Mouse (Mus musculus): ENCODE measurements at regions not wholly inside any gene's neighbourhood (a gene's known extent, or its start where the extent isn't known, plus 50 kb on each side); places are given as distances from the start of the nearest gene placed in this dataset.
A peak's percentile ranks its signal among the peaks of the same experiment; 100 is the strongest.

DNA sequence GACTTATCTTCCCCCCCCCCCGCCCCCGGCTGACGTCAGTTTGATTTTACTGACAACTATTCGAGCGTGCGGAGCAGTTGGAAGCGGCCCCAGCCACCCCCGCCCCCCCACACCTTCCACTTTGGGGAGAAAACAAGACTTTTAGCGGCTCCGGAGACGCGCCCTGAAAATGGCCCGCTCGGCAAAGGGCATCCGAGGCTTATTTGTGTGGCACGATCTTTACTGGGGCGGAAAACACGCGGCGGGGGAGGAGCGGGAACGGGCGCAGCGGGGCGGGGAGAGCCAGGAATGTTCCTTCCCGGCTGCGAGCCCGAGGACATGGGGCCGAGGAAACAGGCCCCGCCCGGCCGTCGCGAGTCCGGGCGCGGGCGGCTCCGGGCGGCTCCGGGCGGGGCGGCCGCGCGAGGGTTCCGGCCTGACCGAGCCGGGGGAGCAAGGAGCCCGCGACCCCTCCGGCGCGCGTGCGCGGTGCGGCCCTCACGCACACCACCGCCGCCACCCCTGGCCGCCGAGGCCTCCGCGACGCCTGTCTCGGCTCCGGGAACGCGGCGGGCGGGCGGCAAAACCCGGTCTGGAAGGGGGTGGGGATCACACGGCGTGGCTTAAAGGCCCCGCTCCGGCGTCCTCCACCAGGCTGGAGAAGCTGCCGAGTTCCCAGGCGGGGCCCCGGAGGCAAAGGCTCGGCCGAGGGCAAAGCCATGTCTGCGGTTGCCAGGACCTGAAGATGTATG, 86.1 kb upstream of the Arid1b start:
- under 1% methylated on average over 79 of the region's 85 CpGs for WGBS
- peak; percentile 97 for ATAC-seq
- Histone ChIP-seq H3K9ac (ENCODE audit: low read depth, low read length) (peak overlapping the region; percentile 87), H3K9me3 (ENCODE audit: control insufficient read depth, low read length) (no peaks in the 10 kb centered on the region), H3K27ac (ENCODE audit: low read length) (peak overlapping the region; percentile 98), H3K4me2 (ENCODE audit: low read depth, low read length) (peak overlapping the region; percentile 81), H3K36me3 (ENCODE audit: control insufficient read depth, insufficient read depth, low read length) (no peaks in the 10 kb centered on the region), H3K4me1 (ENCODE audit: control insufficient read depth, insufficient read depth, low read length) (0 out of 2 replicates have a peak, but pooled peaks cover 3% of the 10 kb centered on the region), H3K27me3 (replicated peaks; ENCODE audit: control insufficient read depth, insufficient read depth, low read length) (no peaks in the 10 kb centered on the region), H3K4me3 (ENCODE audit: low read length) (peak overlapping the region; percentile 63)

DNA sequence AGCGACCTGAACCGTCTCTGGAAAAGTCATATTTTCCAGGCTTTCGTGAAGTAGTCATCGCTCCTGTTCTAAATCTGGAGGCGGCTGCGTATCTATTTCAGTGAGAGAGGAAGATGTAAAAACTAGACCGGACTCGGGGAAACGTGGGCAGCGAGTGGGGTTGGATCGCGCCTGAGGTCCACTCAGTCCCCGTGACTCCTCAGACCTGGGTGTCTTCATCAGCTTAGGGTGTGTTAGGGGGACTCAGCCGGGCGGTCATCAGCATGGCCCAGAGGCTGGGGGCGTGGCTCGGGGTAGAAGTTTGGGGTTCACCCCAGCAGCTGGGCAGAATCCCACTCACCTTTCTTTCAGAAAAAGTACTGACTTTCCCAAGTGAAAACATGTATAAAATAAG, 85.6 kb upstream of the Arid1b start:
- 0 out of 2 replicates have a peak, but pooled peaks cover 3% of the 10 kb centered on the region for H3K4me1 ChIP-seq (ENCODE audit: control insufficient read depth, insufficient read depth, low read length)
- H3K27ac ChIP-seq (ENCODE audit: low read length), result peak overlapping the region; percentile 98
- WGBS, result 1% methylated on average over 17 of the region's 17 CpGs
- no peaks in the 10 kb centered on the region for H3K27me3 ChIP-seq (replicated peaks; ENCODE audit: control insufficient read depth, insufficient read depth, low read length)
- no peaks in the 10 kb centered on the region for H3K36me3 ChIP-seq (ENCODE audit: control insufficient read depth, insufficient read depth, low read length)
- H3K4me2 ChIP-seq (ENCODE audit: low read depth, low read length), result peak overlapping the region; percentile 81
- peak; percentile 38 for ATAC-seq
- H3K4me3 ChIP-seq (ENCODE audit: low read length), result peak overlapping the region; percentile 63
- H3K9me3 ChIP-seq (ENCODE audit: control insufficient read depth, low read length), result no peaks in the 10 kb centered on the region
- H3K9ac ChIP-seq (ENCODE audit: low read depth, low read length), result peak overlapping the region; percentile 87

DNA sequence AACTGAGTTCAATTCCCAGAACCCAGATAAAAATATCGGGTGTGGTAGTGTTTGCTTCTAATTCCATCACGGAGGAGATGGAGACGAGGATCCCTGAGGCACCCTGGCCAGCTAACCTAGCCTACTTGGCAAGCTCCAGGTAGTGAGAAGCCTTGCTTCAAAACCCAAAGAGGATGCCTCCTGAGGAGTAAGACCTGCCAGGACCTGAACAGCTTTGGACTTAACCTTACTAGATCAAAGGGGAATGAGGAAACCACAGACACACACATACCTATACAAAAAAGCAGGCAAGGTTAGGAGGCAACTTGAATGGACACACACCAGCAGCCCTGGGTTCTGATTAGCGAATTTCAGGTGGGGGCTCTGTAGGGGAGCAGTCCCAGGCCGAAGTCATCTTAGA, 84.0 kb upstream of the Arid1b start:
- H3K27me3 ChIP-seq (replicated peaks; ENCODE audit: control insufficient read depth, insufficient read depth, low read length), result no peaks in the 10 kb centered on the region
- H3K27ac ChIP-seq (ENCODE audit: low read length), result no peak overlapping the region
- H3K36me3 ChIP-seq (ENCODE audit: control insufficient read depth, insufficient read depth, low read length), result no peaks in the 10 kb centered on the region
- no peak overlapping the region for H3K4me3 ChIP-seq (ENCODE audit: low read length)
- H3K4me1 ChIP-seq (ENCODE audit: control insufficient read depth, insufficient read depth, low read length), result 0 out of 2 replicates have a peak, but pooled peaks cover 3% of the 10 kb centered on the region
- H3K9ac ChIP-seq (ENCODE audit: low read depth, low read length), result no peak overlapping the region
- no peaks in the 10 kb centered on the region for H3K9me3 ChIP-seq (ENCODE audit: control insufficient read depth, low read length)
- WGBS, result 75% methylated on average over 5 of the region's 5 CpGs
- no peak for ATAC-seq
- H3K4me2 ChIP-seq (ENCODE audit: low read depth, low read length), result no peak overlapping the region

DNA sequence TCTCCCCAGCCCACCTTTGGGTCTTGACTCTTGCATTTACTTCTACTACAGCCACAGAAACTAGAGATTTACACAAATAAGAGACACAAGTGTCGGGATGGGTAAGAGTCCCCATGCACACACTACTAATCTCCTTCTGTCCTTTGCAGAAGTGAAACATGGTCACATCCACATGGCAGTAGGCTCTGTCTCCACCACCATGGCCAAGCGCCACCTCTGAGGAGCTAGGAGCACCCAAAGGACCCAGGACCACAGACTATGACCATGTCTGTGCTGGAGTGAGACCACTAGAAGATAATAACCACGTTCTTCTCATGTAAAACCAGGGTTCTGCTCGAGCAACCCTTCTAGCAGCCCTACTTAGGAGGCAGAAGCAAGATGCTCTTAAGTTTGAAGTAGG, 81.1 kb upstream of the Arid1b start:
- no peaks in the 10 kb centered on the region for H3K9me3 ChIP-seq (ENCODE audit: control insufficient read depth, low read length)
- no peak overlapping the region for H3K4me3 ChIP-seq (ENCODE audit: low read length)
- no peak overlapping the region for H3K27ac ChIP-seq (ENCODE audit: low read length)
- ATAC-seq, result no peak
- H3K27me3 ChIP-seq (replicated peaks; ENCODE audit: control insufficient read depth, insufficient read depth, low read length), result no peaks in the 10 kb centered on the region
- H3K36me3 ChIP-seq (ENCODE audit: control insufficient read depth, insufficient read depth, low read length), result no peaks in the 10 kb centered on the region
- 79% methylated on average over 4 of the region's 4 CpGs for WGBS
- no peaks in the 10 kb centered on the region for H3K4me1 ChIP-seq (ENCODE audit: control insufficient read depth, insufficient read depth, low read length)
- H3K4me2 ChIP-seq (ENCODE audit: low read depth, low read length), result no peak overlapping the region
- H3K9ac ChIP-seq (ENCODE audit: low read depth, low read length), result no peak overlapping the region

DNA sequence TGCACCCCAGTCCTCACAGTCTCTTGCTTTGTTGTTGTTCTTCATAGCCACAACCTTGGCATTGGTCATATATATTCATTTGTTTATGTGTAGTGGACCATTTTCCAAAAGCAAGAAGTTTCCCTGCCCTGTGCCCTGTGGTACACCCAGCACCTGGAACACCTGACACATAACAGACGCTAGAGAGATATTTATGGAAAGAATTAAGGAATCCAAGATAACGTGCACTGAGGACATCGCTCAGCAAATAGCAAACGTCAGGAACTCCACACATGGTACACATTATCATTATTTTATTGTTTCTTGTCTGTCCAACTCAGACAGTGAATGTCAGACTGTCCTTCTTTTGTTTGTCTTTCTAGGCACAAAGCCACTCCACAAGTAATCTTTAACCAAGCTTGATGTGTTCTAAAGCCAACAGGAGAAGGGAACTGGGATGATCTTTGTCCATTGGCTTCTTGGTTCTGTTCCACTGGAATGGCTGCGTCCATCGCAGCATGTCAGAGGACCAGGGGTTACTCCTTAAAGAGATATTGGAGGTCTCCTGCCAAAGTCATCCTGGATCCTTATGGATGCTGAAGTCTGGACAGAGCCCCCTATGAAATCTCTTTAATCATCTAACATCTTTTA, 74.2 kb upstream of the Arid1b start:
- Histone ChIP-seq H3K36me3 (ENCODE audit: control insufficient read depth, insufficient read depth, low read length) (no peaks in the 10 kb centered on the region), H3K4me3 (ENCODE audit: low read length) (no peak overlapping the region), H3K4me2 (ENCODE audit: low read depth, low read length) (no peak overlapping the region), H3K27me3 (replicated peaks; ENCODE audit: control insufficient read depth, insufficient read depth, low read length) (no peaks in the 10 kb centered on the region), H3K27ac (ENCODE audit: low read length) (no peak overlapping the region), H3K4me1 (ENCODE audit: control insufficient read depth, insufficient read depth, low read length) (no peaks in the 10 kb centered on the region; the same call in none of the 2 replicates), H3K9ac (ENCODE audit: low read depth, low read length) (no peak overlapping the region), H3K9me3 (ENCODE audit: control insufficient read depth, low read length) (no peaks in the 10 kb centered on the region)
- WGBS, result 60% methylated on average over 6 of the region's 6 CpGs
- peak; percentile 71 for ATAC-seq

DNA sequence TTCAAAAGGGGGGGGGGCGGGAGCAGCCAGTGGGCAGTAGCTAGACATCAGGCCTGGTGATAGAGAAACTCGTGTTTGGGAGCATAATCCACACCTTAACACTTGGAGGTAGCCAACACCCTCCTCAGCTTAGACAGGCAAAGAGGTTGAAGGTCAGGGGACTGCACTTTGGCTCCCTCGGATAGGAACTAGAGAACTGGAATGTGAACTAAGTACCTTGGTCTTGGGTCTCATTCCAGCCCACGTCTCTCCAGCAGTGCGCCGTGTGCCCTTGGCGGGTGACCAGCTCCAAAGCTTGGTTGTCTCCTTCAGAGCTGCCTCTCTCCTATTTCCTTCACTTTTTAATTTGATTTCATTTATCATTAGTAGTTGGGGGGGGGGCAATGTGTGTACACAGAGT, 73.0 kb upstream of the Arid1b start:
- H3K4me1 ChIP-seq (ENCODE audit: control insufficient read depth, insufficient read depth, low read length), result no peaks in the 10 kb centered on the region; the same call in none of the 2 replicates
- H3K4me3 ChIP-seq (ENCODE audit: low read length), result no peak overlapping the region
- H3K36me3 ChIP-seq (ENCODE audit: control insufficient read depth, insufficient read depth, low read length), result no peaks in the 10 kb centered on the region
- H3K27ac ChIP-seq (ENCODE audit: low read length), result no peak overlapping the region
- H3K9ac ChIP-seq (ENCODE audit: low read depth, low read length), result no peak overlapping the region
- H3K9me3 ChIP-seq (ENCODE audit: control insufficient read depth, low read length), result no peaks in the 10 kb centered on the region
- H3K4me2 ChIP-seq (ENCODE audit: low read depth, low read length), result no peak overlapping the region
- no peaks in the 10 kb centered on the region for H3K27me3 ChIP-seq (replicated peaks; ENCODE audit: control insufficient read depth, insufficient read depth, low read length)
- WGBS, result 75% methylated on average over 7 of the region's 7 CpGs
- ATAC-seq, result peak; percentile 69

DNA sequence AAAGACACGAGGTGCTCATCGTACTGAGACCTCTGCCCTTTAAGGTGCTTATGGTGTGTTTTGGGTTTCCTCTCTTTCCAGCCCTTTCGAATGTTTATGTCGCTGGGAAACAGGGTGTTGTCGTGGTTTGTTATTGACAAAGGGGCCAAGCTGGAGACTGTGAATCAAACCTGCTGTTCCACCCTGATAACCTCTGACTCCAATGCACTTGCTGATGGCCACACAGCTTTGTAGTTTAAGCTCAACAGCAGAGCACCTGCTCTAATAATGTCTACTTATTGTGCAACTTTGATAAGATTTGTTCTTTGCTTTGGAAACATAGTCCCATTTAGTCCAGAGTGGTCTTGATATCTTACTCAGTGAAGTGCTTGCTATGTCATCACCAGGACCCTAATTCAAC, 65.5 kb upstream of the Arid1b start:
- no peaks in the 10 kb centered on the region for H3K27me3 ChIP-seq (replicated peaks; ENCODE audit: control insufficient read depth, insufficient read depth, low read length)
- H3K9me3 ChIP-seq (ENCODE audit: control insufficient read depth, low read length), result no peaks in the 10 kb centered on the region
- 46% methylated on average over 5 of the region's 5 CpGs for WGBS
- peak; percentile 71 for ATAC-seq
- H3K36me3 ChIP-seq (ENCODE audit: control insufficient read depth, insufficient read depth, low read length), result no peaks in the 10 kb centered on the region
- H3K4me1 ChIP-seq (ENCODE audit: control insufficient read depth, insufficient read depth, low read length), result 0 out of 2 replicates have a peak, but pooled peaks cover 4% of the 10 kb centered on the region
- no peak overlapping the region for H3K9ac ChIP-seq (ENCODE audit: low read depth, low read length)
- no peak overlapping the region for H3K4me2 ChIP-seq (ENCODE audit: low read depth, low read length)
- no peak overlapping the region for H3K27ac ChIP-seq (ENCODE audit: low read length)
- H3K4me3 ChIP-seq (ENCODE audit: low read length), result no peak overlapping the region

DNA sequence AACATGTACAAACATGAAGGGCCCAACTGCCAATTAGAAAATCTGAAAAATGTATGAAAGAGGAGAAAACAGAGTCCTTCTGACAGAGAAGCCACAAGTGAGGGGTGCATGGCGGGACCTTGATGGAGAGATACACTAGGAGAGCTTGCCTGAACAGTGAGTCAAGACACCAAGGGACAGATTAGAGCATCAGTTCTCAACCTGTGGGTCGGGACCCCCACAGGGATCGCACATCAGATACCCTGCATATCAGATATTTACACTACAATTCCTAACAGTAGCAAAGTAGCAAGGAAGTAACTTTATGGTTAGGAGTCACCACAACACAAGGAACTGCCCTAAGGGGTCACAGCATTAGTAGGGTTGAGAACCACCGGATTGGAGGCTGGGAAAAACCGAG, 58.9 kb upstream of the Arid1b start:
- Histone ChIP-seq H3K36me3 (ENCODE audit: control insufficient read depth, insufficient read depth, low read length) (no peaks in the 10 kb centered on the region), H3K27ac (ENCODE audit: low read length) (no peak overlapping the region), H3K4me3 (ENCODE audit: low read length) (no peak overlapping the region), H3K9me3 (ENCODE audit: control insufficient read depth, low read length) (no peaks in the 10 kb centered on the region), H3K4me2 (ENCODE audit: low read depth, low read length) (no peak overlapping the region), H3K4me1 (ENCODE audit: control insufficient read depth, insufficient read depth, low read length) (no peaks in the 10 kb centered on the region), H3K9ac (ENCODE audit: low read depth, low read length) (no peak overlapping the region), H3K27me3 (replicated peaks; ENCODE audit: control insufficient read depth, insufficient read depth, low read length) (no peaks in the 10 kb centered on the region)
- ATAC-seq, result no peak
- WGBS, result 89% methylated on average over 5 of the region's 5 CpGs

DNA sequence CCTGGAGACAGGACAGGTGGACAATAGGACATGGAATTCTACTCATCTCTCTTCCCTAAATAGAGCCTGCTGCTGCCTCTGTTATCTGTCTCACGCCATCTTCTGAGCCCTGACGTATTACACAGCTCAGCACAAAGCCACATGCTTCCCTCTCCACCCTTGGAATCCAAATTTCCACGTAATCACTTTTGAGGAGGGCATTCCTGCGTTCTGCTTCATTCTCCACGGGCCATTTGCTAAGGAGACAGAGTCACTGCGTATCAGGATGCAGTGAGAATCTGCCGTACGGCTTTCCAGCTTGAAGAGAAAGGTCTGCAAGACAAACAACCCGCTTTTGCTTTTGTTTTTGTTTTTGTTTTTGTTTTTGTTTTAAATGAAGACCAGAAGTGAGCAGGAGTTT, 53.5 kb upstream of the Arid1b start:
- H3K27ac ChIP-seq (ENCODE audit: low read length), result no peak overlapping the region
- H3K36me3 ChIP-seq (ENCODE audit: control insufficient read depth, insufficient read depth, low read length), result no peaks in the 10 kb centered on the region
- no peaks in the 10 kb centered on the region for H3K27me3 ChIP-seq (replicated peaks; ENCODE audit: control insufficient read depth, insufficient read depth, low read length)
- H3K9ac ChIP-seq (ENCODE audit: low read depth, low read length), result no peak overlapping the region
- WGBS, result 67% methylated on average over 9 of the region's 9 CpGs
- H3K4me3 ChIP-seq (ENCODE audit: low read length), result no peak overlapping the region
- no peak for ATAC-seq
- H3K4me1 ChIP-seq (ENCODE audit: control insufficient read depth, insufficient read depth, low read length), result peaks cover 3% of the 10 kb centered on the region; the same call in 1 of the 2 replicates
- no peaks in the 10 kb centered on the region for H3K9me3 ChIP-seq (ENCODE audit: control insufficient read depth, low read length)
- H3K4me2 ChIP-seq (ENCODE audit: low read depth, low read length), result no peak overlapping the region

All from intestine, embryonic 16.5 days (tissue).